Mouse (Mus musculus) cerebellum, adult 2 months (tissue): Measurements from ENCODE around the gene Rapgef1.

Experiments used
- CTCF ChIP-seq: fragments of 200-500 bp; IDR thresholded peaks from 2 replicates; pipeline ENCODE4 v1.5.1; 2011; ENCODE audit warnings: low read depth, mild to moderate bottlenecking, control low read depth, low read length, moderate library complexity, borderline replicate concordance; ENCODE audit not compliant: insufficient read depth
- POLR2A ChIP-seq: fragments of 200-500 bp; IDR thresholded peaks from 2 replicates; pipeline ENCODE4 v1.6.1; 2011; ENCODE audit warnings: low read length, control low read depth, borderline replicate concordance; ENCODE audit not compliant: insufficient read depth

DNA sequence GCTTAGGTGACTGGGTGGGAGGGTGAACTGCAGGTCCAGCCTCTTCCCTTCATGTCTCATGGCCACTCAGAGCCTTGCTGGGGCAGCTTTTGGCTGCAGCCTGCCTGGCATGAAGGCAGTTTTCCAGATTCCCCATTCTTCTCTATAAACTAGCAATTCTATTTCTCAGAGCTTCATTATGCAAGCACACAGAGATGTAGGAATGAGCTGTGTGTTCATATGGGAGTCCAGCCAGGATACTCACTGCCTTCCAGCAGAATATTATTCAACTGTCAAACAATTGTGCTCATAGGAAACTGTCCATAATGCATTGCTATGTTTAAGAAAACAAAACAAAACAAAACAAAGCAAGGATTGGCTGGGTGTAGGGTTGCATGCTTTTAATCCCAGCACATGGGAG lies 50.2 kb downstream of the Rapgef1 start:
- TF ChIP-seq POLR2A, result no peak
- TF ChIP-seq CTCF, result no peak
